Mouse (Mus musculus) heart, postnatal 0 days (tissue): Measurements from ENCODE around the gene Hoxa6.

Experiments
- CTCF ChIP-seq: IDR thresholded peaks from 2 replicates; pipeline ENCODE4 v1.5.1; 2016; ENCODE audit warnings: antibody characterized with exemption, control low read depth, low read depth
- EP300 ChIP-seq: IDR thresholded peaks from 2 replicates; pipeline ENCODE4 v1.6.1; 2016; ENCODE audit warnings: antibody characterized with exemption, low read depth

DNA sequence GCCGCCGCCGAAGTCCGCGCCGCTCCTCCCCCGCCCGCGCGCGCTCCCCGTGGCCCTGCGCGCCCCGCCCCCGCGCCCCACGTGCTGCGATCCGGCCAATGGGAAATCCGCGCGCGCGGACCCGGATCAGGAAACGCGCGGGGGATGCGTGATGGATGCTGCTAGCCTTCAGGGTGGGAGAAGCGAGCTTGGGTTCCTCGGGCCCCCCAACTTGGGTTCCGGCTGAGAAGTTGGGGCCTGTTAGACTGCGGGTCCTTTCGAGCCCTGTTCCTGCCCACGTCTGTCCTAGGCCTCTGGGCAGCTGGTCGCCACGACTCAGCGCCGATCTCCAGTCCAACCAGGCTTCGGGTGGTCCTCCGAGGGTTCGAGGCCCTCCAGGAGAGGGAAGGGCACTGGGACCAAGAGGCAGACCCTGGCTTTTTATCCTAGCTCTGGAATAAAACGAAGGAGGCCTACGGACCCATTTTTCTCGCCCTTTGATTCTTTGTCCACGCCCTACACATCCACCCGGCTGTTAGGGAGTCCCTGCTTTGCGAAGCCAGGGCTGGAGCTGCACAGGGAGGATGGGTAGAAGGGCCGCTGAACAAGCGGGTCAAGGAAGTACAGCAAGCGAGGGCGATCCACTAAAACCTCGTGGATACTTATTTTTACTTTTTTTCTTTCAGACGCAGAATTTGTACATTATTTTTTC, 16.5 kb downstream of the Hoxa6 start:
- TF ChIP-seq CTCF (no peak), EP300 (no peak)
